Mouse (Mus musculus) midbrain, embryonic 10.5 days (tissue): ENCODE results near the gene Ypel4. TPM values are rescaled to one million over a fixed set of nuclear protein-coding genes. Genes with fewer than 3 reads are reported as not detected.

Experiments used
- DNase-seq: peaks from one replicate; pipeline ENCODE4 v3.0.0-alpha.2; 2017; ENCODE audit warnings: low spot score
- H3K27ac ChIP-seq: fragments of 300-500 bp; sonication (generic); replicated peaks from 2 replicates; pipeline ENCODE4 v1.5.1; 2016; ENCODE audit warnings: mild to moderate bottlenecking
- H3K27me3 ChIP-seq: fragments of 300-500 bp; sonication (generic); 2 replicates; pipeline ENCODE4 v1.6.1; 2016; ENCODE audit warnings: low read depth, mild to moderate bottlenecking; ENCODE audit not compliant: poor library complexity, severe bottlenecking
- H3K36me3 ChIP-seq: fragments of 300-500 bp; sonication (generic); 2 replicates; pipeline ENCODE4 v1.6.1; 2016; ENCODE audit warnings: mild to moderate bottlenecking, moderate library complexity
- H3K4me1 ChIP-seq: fragments of 300-500 bp; sonication (generic); 2 replicates; pipeline ENCODE4 v1.6.1; 2016
- H3K4me3 ChIP-seq: fragments of 300-500 bp; sonication (generic); 2 replicates; pipeline ENCODE4 v1.5.1; 2016; ENCODE audit warnings: mild to moderate bottlenecking, moderate library complexity
- H3K9me3 ChIP-seq: fragments of 300-500 bp; sonication (generic); replicated peaks from 2 replicates; pipeline ENCODE4 v1.6.1; 2016; ENCODE audit warnings: mild to moderate bottlenecking
- WGBS: fragments of 180-500 bp; shearing (Covaris S2); methylation state at CpG from one replicate; pipeline ENCODE4 v1.1.7; 2016; 5-methylcytosine and 5-hydroxymethylcytosine counted together
- polyA plus RNA-seq: library from polyadenylated mRNA; unstranded; fragments of >200 nt; fragmentation: Nextera tagmentation; extraction: Ambion mirVana; gene quantifications from 2 replicates; pipeline ENCODE4 v1.2.1, GENCODE M21; 2016

Ypel4 gene
- 8.2 and 14.7 TPM in 2 replicates for polyA plus RNA-seq

- no peaks in the 10 kb centered on the region for H3K27me3 ChIP-seq
- H3K4me3 ChIP-seq = peak within 1 kb of the TSS; percentile 66
- DNase-seq = peak; percentile 58
- H3K36me3 ChIP-seq = no peaks in the 10 kb centered on the region
- WGBS = 5% methylated on average over 8 of the region's 8 CpGs
- peaks cover 56% of the 10 kb centered on the region for H3K4me1 ChIP-seq
- peak within 1 kb of the TSS; percentile 92 for H3K27ac ChIP-seq
- H3K9me3 ChIP-seq = no peaks in the 10 kb centered on the region
Observed at GRCm38 (mm10) chr2:84733579-84734300, at the start of gene Ypel4. TSS of gene Ypel4 (plus strand) at chr2:84734058.

GRCm38 (mm10) chr2:84688080-84688844, 45.6 kb upstream of the Ypel4 start:
- Histone ChIP-seq H3K27me3 (no peaks in the 10 kb centered on the region), H3K4me3 (no peak overlapping the region), H3K9me3 (no peaks in the 10 kb centered on the region), H3K36me3 (peaks cover 93% of the 10 kb centered on the region), H3K27ac (no peak overlapping the region), H3K4me1 (no peaks in the 10 kb centered on the region)
- whole genome bisulfite sequencing = 82% methylated on average over 2 of the region's 2 CpGs
- DNase-seq = no peak

GRCm38 (mm10) chr2:84690050-84690449, 43.8 kb upstream of the Ypel4 start:
- Histone ChIP-seq H3K36me3 (peaks cover 99% of the 10 kb centered on the region), H3K4me3 (no peak overlapping the region), H3K27ac (no peak overlapping the region), H3K27me3 (no peaks in the 10 kb centered on the region), H3K4me1 (no peaks in the 10 kb centered on the region), H3K9me3 (no peaks in the 10 kb centered on the region)
- no peak for DNase-seq
- 93% methylated on average over 12 of the region's 12 CpGs for WGBS

GRCm38 (mm10) chr2:84695007-84695695, 38.7 kb upstream of the Ypel4 start:
- peaks cover 90% of the 10 kb centered on the region for H3K36me3 ChIP-seq

GRCm38 (mm10) chr2:84703497-84703896, 30.4 kb upstream of the Ypel4 start:
- Histone ChIP-seq H3K27me3 (no peaks in the 10 kb centered on the region), H3K9me3 (no peaks in the 10 kb centered on the region), H3K4me1 (no peaks in the 10 kb centered on the region), H3K4me3 (no peak overlapping the region), H3K36me3 (peaks cover 90% of the 10 kb centered on the region), H3K27ac (no peak overlapping the region)
- WGBS = 92% methylated on average over 1 of the region's 1 CpGs
- no peak for DNase-seq

More at GRCm38 (mm10) chr2:84695007-84695695, 38.7 kb upstream of the Ypel4 start:
- no peak overlapping the region for H3K27ac ChIP-seq
- no peak overlapping the region for H3K4me3 ChIP-seq
- DNase-seq = no peak
- H3K9me3 ChIP-seq = no peaks in the 10 kb centered on the region
- 95% methylated on average over 5 of the region's 5 CpGs for WGBS
- H3K27me3 ChIP-seq = no peaks in the 10 kb centered on the region
- no peaks in the 10 kb centered on the region for H3K4me1 ChIP-seq

- no peak overlapping the region for H3K27ac ChIP-seq
- no peaks in the 10 kb centered on the region for H3K4me1 ChIP-seq
- H3K27me3 ChIP-seq = no peaks in the 10 kb centered on the region
- no peak for DNase-seq
- peaks cover 90% of the 10 kb centered on the region for H3K36me3 ChIP-seq
- no peak overlapping the region for H3K4me3 ChIP-seq
- WGBS = 79% methylated on average over 5 of the region's 5 CpGs
- H3K9me3 ChIP-seq = no peaks in the 10 kb centered on the region
Observed at GRCm38 (mm10) chr2:84704329-84704728, 29.5 kb upstream of the Ypel4 start.

GRCm38 (mm10) chr2:84705295-84705694, 28.6 kb upstream of the Ypel4 start:
- WGBS = 89% methylated on average over 1 of the region's 1 CpGs
- H3K4me1 ChIP-seq = no peaks in the 10 kb centered on the region
- no peaks in the 10 kb centered on the region for H3K9me3 ChIP-seq
- H3K27me3 ChIP-seq = no peaks in the 10 kb centered on the region
- no peak overlapping the region for H3K27ac ChIP-seq
- peaks cover 90% of the 10 kb centered on the region for H3K36me3 ChIP-seq
- DNase-seq = no peak
- H3K4me3 ChIP-seq = no peak overlapping the region

- no peaks in the 10 kb centered on the region for H3K9me3 ChIP-seq
- no peaks in the 10 kb centered on the region for H3K27me3 ChIP-seq
- no peak for DNase-seq
- WGBS = 70% methylated on average over 1 of the region's 1 CpGs
- peaks cover 87% of the 10 kb centered on the region for H3K36me3 ChIP-seq
- no peak overlapping the region for H3K27ac ChIP-seq
- H3K4me3 ChIP-seq = no peak overlapping the region
- 0 out of 2 replicates have a peak, but pooled peaks cover 1% of the 10 kb centered on the region for H3K4me1 ChIP-seq
Observed at GRCm38 (mm10) chr2:84707523-84707922, 26.3 kb upstream of the Ypel4 start.

GRCm38 (mm10) chr2:84711898-84712297, 22.0 kb upstream of the Ypel4 start:
- Histone ChIP-seq H3K4me3 (no peak overlapping the region), H3K27me3 (no peaks in the 10 kb centered on the region), H3K27ac (no peak overlapping the region), H3K36me3 (peaks cover 50% of the 10 kb centered on the region), H3K4me1 (peaks cover 27% of the 10 kb centered on the region), H3K9me3 (no peaks in the 10 kb centered on the region)
- DNase-seq = no peak
- WGBS = 92% methylated on average over 2 of the region's 2 CpGs

- H3K9me3 ChIP-seq = no peaks in the 10 kb centered on the region
- peak overlapping the region; percentile 96 for H3K4me3 ChIP-seq
- under 1% methylated on average over 24 of the region's 26 CpGs for WGBS
- H3K27ac ChIP-seq = peak overlapping the region; percentile 96
- H3K36me3 ChIP-seq = peaks cover 25% of the 10 kb centered on the region
- peaks cover 29% of the 10 kb centered on the region for H3K4me1 ChIP-seq
- no peak for DNase-seq
- no peaks in the 10 kb centered on the region for H3K27me3 ChIP-seq
Observed at GRCm38 (mm10) chr2:84714422-84714810, 19.4 kb upstream of the Ypel4 start.

GRCm38 (mm10) chr2:84714811-84715561, 18.9 kb upstream of the Ypel4 start, which contains the start of gene Zdhhc5:
TSS of gene Zdhhc5 (minus strand) at chr2:84715180.
- under 1% methylated on average over 107 of the region's 107 CpGs for WGBS
- H3K36me3 ChIP-seq = peaks cover 19% of the 10 kb centered on the region
- peak within 1 kb of the TSS; percentile 96 for H3K27ac ChIP-seq
- peak within 1 kb of the TSS; percentile 96 for H3K4me3 ChIP-seq
- H3K9me3 ChIP-seq = no peaks in the 10 kb centered on the region
- peak; percentile 99 for DNase-seq
- H3K27me3 ChIP-seq = no peaks in the 10 kb centered on the region
- H3K4me1 ChIP-seq = peaks cover 29% of the 10 kb centered on the region
